Mouse (Mus musculus) ES-E14 (cell line): ENCODE data around the gene Phrf1. TPM values are rescaled to one million over a fixed set of nuclear protein-coding genes. Genes with fewer than 3 reads are reported as not detected.

Experiments
- DNase-seq: peaks from one replicate; pipeline ENCODE4 v3.0.0-alpha.2; 2013; ENCODE audit warnings: low read depth, low spot score
- H3K27ac ChIP-seq: 2 replicates; pipeline ENCODE4 v1.5.1; 2012; ENCODE audit warnings: low read depth, mild to moderate bottlenecking, low read length, moderate library complexity, mixed read lengths; ENCODE audit not compliant: poor library complexity, insufficient read depth, severe bottlenecking
- H3K36me3 ChIP-seq: 2 replicates; pipeline ENCODE4 v1.6.1; 2012; ENCODE audit warnings: mild to moderate bottlenecking, low read length, moderate library complexity, mixed read lengths; ENCODE audit not compliant: control insufficient read depth, poor library complexity, insufficient read depth, severe bottlenecking
- H3K4me1 ChIP-seq, 2 experiments: fragments of 150-350 bp in 1 of 2; sonication (generic) in 1 of 2; 2 replicates each; pipeline ENCODE4 v1.6.1; 2012; ENCODE audit warnings: low read length in 2 of 2, mild to moderate bottlenecking in 1 of 2, mixed read lengths in 1 of 2; ENCODE audit not compliant: control insufficient read depth in 2 of 2, insufficient read depth in 2 of 2, poor library complexity in 1 of 2
- H3K4me3 ChIP-seq, 2 experiments: fragments of 150-350 bp in 1 of 2; sonication (generic) in 1 of 2; 2 replicates each; pipeline ENCODE4 v1.5.1; 2012; ENCODE audit warnings: low read length in 2 of 2, low read depth in 1 of 2, mild to moderate bottlenecking in 1 of 2, mixed read lengths in 1 of 2; ENCODE audit not compliant: insufficient read depth in 1 of 2, poor library complexity in 1 of 2, severe bottlenecking in 1 of 2
- H3K9ac ChIP-seq: 2 replicates; pipeline ENCODE4 v1.6.1; 2012; ENCODE audit warnings: low read depth, mild to moderate bottlenecking, low read length, mixed read lengths; ENCODE audit not compliant: poor library complexity, insufficient read depth, severe bottlenecking
- H3K9me3 ChIP-seq: fragments of 150-350 bp; sonication (generic); 2 replicates; pipeline ENCODE4 v1.6.1; 2012; ENCODE audit warnings: low read depth, mild to moderate bottlenecking, low read length; ENCODE audit not compliant: control insufficient read depth, insufficient read depth
- CHD2 ChIP-seq: IDR thresholded peaks from 2 replicates; pipeline ENCODE4 v1.6.1; 2014; ENCODE audit warnings: mild to moderate bottlenecking, low read depth, low read length, inconsistent platforms
- HCFC1 ChIP-seq: IDR thresholded peaks from 2 replicates; pipeline ENCODE4 v1.6.1; 2012; ENCODE audit warnings: low read length, inconsistent platforms, borderline replicate concordance; ENCODE audit not compliant: insufficient read depth
- MAFK ChIP-seq: IDR thresholded peaks from 2 replicates; pipeline ENCODE4 v1.6.1; 2014; ENCODE audit warnings: mild to moderate bottlenecking, low read depth, low read length, inconsistent platforms; ENCODE audit not compliant: insufficient read depth
- ZC3H11A ChIP-seq: IDR thresholded peaks from 2 replicates; pipeline ENCODE4 v1.6.1; 2012; ENCODE audit warnings: low read depth, mild to moderate bottlenecking, inconsistent platforms, low read length, borderline replicate concordance
- ZNF384 ChIP-seq: IDR thresholded peaks from 2 replicates; pipeline ENCODE4 v1.6.1; 2012; ENCODE audit warnings: low read depth, low read length, inconsistent platforms
- in situ Hi-C, 2 experiments: fragments of 600-800 bp; cut with MboI; formaldehyde crosslinking; loops; one replicate each; pipeline ENCODE4 v1.15.1; 2025; ENCODE audit warnings: low sequenced_read_pairs in 2 of 2, inconsistent platforms in 1 of 2; ENCODE audit not compliant: unreplicated experiment in 2 of 2
- total RNA-seq: library from RNA; depleted of rRNA; stranded (reverse); fragments of 300-350 nt; gene quantifications from 2 replicates; pipeline ENCODE4 v1.2.3, GENCODE M21; 2012

The Phrf1 gene
- total RNA-seq, 1 experiment: 101 TPM

GRCm38 (mm10) chr7:141210137-141210536, 18.4 kb upstream of the Phrf1 start:
- no peak overlapping the region for H3K4me3 ChIP-seq
- H3K27ac ChIP-seq: no peak overlapping the region
- in situ Hi-C loops: no loop called here

GRCm38 (mm10) chr7:141210606-141211131, 17.9 kb upstream of the Phrf1 start:
- Histone ChIP-seq H3K9me3 (no peaks in the 10 kb centered on the region), H3K9ac (no peak overlapping the region), H3K27ac (no peak overlapping the region), H3K4me3 (no peak overlapping the region), H3K4me1 (peaks cover 3 to 18% of the 10 kb centered on the region in 2 experiments; a peak in 3 of 4 replicates), H3K36me3 (no peaks in the 10 kb centered on the region)
- DNase-seq: no peak
- TF ChIP-seq ZNF384: no peak
- no peak for TF ChIP-seq MAFK
- in situ Hi-C loops: no loop called here

More at GRCm38 (mm10) chr7:141210137-141210536, 18.4 kb upstream of the Phrf1 start:
- no peak overlapping the region for H3K9ac ChIP-seq
- TF ChIP-seq MAFK (no peak), CHD2 (no peak), ZC3H11A (no peak), HCFC1 (no peak), ZNF384 (no peak)
- no peak for DNase-seq
- no peaks in the 10 kb centered on the region for H3K36me3 ChIP-seq
- H3K9me3 ChIP-seq: no peaks in the 10 kb centered on the region
- peaks cover 3 to 18% of the 10 kb centered on the region in 2 experiments; a peak in 3 of 4 replicates for H3K4me1 ChIP-seq

- H3K36me3 ChIP-seq: peaks cover 12% of the 10 kb centered on the region; the same call in 1 of the 2 replicates
- no peak overlapping the region for H3K27ac ChIP-seq
- H3K9ac ChIP-seq: no peak overlapping the region
- no peak overlapping the region for H3K4me3 ChIP-seq
- in situ Hi-C loops: no loop called here
- peaks cover 3 to 32% of the 10 kb centered on the region in 2 experiments; a peak in 3 of 4 replicates for H3K4me1 ChIP-seq
- TF ChIP-seq ZC3H11A: no peak
- no peaks in the 10 kb centered on the region for H3K9me3 ChIP-seq
- DNase-seq: no peak
These were observed 15.5 kb upstream of the Phrf1 start for GRCm38 (mm10) chr7:141213133-141213532.

GRCm38 (mm10) chr7:141213605-141214235, 14.9 kb upstream of the Phrf1 start, which contains the start of gene Lmntd2:
Lmntd2 (minus strand) TSS chr7:141214080.
- peaks cover 17% of the 10 kb centered on the region; the same call in 1 of the 2 replicates for H3K36me3 ChIP-seq
- DNase-seq: no peak
- in situ Hi-C loops: no loop called here
- H3K27ac ChIP-seq: peak within 1 kb of the TSS; percentile 95
- H3K9ac ChIP-seq: peak within 1 kb of the TSS; percentile 75
- H3K4me1 ChIP-seq: peaks cover 3 to 35% of the 10 kb centered on the region in 2 experiments; a peak in 3 of 4 replicates
- H3K9me3 ChIP-seq: no peaks in the 10 kb centered on the region
- H3K4me3 ChIP-seq: peak within 1 kb of the TSS; percentile 70 to 99
- no peak for TF ChIP-seq HCFC1
- no peak for TF ChIP-seq MAFK
- no peak for TF ChIP-seq CHD2
- TF ChIP-seq ZC3H11A: no peak
- no peak for TF ChIP-seq ZNF384

GRCm38 (mm10) chr7:141214310-141214709, 14.3 kb upstream of the Phrf1 start:
- in situ Hi-C loops: no loop called here
- DNase-seq: no peak
- no peak overlapping the region; the same call in 1 of the 2 replicates for H3K27ac ChIP-seq
- H3K9ac ChIP-seq: no peak overlapping the region
- no peaks in the 10 kb centered on the region for H3K9me3 ChIP-seq
- peaks cover 3 to 36% of the 10 kb centered on the region in 2 experiments; a peak in 3 of 4 replicates for H3K4me1 ChIP-seq
- H3K4me3 ChIP-seq: no peak overlapping the region
- TF ChIP-seq CHD2 (no peak), HCFC1 (no peak), ZNF384 (no peak), MAFK (no peak), ZC3H11A (no peak)
- H3K36me3 ChIP-seq: peaks cover 18% of the 10 kb centered on the region
